Mouse (Mus musculus) MEL-GATA-1-ER (cell line): Measurements from ENCODE around the gene Parvb.
A peak's percentile ranks its signal among the peaks of the same experiment; 100 is the strongest.

ENCODE experiments used
- DNase-seq: peaks from one replicate; pipeline ENCODE4 v3.0.0-alpha.2; 2012; ENCODE audit warnings: low read depth; ENCODE audit errors: extremely low read depth

Parvb gene

GRCm38 (mm10) chr15:84231721-84232561 is at the start of gene Parvb:
Parvb (plus strand) TSS chr15:84232043.
- peak; percentile 44 for DNase-seq

GRCm38 (mm10) chr15:84183967-84184366 is 47.9 kb upstream of the Parvb start:
- no peak for DNase-seq

GRCm38 (mm10) chr15:84186196-84186595 is 45.6 kb upstream of the Parvb start:
- no peak for DNase-seq

GRCm38 (mm10) chr15:84188887-84189530 is 42.8 kb upstream of the Parvb start:
- no peak for DNase-seq

- DNase-seq = no peak
Observed at GRCm38 (mm10) chr15:84189881-84190280, 42.0 kb upstream of the Parvb start.

- DNase-seq = no peak
Observed at GRCm38 (mm10) chr15:84191724-84192057, 40.2 kb upstream of the Parvb start.

DNA sequence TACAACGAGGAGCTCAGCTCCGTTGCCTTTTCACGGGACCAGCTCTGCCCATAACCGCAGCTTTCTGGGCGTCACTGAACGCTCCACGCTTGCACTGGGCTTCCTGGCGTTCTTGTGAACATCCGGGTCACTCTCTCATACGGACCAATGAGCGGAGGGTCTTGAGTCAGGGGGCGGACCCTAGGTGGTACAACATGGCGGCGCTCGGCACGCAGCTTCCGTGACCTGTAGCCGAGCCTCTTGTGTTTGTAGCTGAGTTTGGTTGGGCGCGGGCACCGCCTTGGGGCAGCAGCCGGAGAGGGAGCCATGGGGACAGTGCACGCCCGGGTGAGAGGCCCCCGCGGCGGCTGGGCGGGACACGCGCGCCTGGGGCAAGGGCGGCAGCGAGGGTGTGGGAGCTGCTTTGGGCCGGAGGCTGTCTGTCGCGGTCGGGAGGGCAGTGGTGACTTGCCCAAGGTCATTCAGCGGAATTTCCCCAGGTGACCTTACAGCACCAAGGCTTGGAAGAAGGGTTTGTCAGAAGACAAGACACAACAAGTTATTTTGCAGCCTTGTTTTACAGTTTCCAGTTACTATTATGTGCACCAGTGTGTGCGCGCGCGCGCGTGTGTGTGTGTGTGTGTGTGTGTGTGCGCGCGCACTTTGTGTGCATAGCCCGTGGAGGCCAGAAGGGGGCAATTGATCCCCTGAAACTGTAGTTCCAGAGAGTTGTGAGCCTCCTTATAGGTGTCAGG is 39.6 kb upstream of the Parvb start, which contains the start of gene Samm50:
TSS of gene Samm50 (plus strand) at position 184 of the 734 bp plus-strand sequence.
- peak; percentile 93 for DNase-seq

GRCm38 (mm10) chr15:84196486-84197165 is 35.2 kb upstream of the Parvb start:
- DNase-seq = no peak

DNA sequence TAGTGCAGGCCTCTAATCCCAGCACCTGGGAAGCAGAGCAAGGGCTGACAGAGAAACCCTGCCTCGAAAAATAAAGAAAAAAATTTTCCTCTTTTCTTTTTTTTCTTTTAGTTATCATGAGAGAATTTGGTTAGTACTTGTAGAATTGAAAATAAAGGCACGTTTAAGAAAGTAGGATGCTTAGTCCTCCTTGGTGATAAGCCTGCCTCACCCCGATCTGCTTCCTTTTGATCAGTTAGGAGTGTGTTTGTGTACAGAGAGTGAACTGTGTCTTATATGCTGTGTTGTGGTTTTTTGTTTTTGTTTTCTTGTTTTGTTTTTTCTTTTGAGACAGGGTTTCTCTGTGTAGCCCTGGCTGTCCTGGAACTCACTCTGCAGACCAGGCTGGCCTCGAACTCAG is 24.5 kb upstream of the Parvb start:
- DNase-seq = no peak

- peak; percentile 88 for DNase-seq
Observed at GRCm38 (mm10) chr15:84209517-84210412, 22.1 kb upstream of the Parvb start.

DNA sequence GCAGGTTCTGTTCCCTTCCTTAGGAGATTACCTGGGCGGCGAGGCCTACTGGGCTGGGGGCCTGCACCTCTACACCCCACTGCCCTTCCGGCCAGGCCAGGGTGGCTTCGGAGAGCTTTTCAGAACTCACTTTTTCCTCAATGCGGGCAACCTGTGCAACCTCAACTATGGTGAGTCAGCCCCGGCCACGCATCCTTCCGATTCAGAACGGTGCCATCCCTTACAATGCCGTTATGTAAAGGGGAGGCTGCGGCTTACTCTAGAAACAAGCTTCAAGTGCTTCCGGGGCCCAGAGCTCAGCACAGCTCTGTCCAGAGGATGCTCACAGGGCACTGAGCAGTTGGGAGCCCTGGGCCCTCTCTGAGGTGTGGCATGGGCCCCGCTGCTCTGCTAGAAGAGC is 21.4 kb upstream of the Parvb start:
- no peak for DNase-seq

DNA sequence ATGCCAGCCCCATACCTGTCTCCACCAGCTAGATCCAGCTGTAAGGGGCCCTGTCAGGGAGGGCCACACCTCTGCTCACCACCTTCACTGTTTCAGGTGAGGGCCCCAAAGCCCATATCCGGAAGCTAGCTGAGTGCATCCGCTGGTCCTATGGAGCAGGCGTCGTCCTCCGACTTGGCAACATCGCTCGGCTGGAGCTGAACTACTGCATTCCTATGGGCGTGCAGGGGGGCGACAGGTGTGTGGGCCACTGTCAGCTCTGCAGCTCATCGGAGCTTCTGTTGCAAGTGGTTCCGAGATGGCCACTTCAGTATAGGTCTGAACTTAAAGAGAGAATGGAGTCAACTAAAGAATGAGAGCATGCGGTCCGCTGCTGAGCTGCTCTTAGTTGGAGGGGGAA is 20.9 kb upstream of the Parvb start:
- no peak for DNase-seq

GRCm38 (mm10) chr15:84211564-84211963 is 20.3 kb upstream of the Parvb start:
- DNase-seq = no peak

- peak; percentile 65 for DNase-seq
Observed at GRCm38 (mm10) chr15:84212031-84212755, 19.6 kb upstream of the Parvb start.

DNA sequence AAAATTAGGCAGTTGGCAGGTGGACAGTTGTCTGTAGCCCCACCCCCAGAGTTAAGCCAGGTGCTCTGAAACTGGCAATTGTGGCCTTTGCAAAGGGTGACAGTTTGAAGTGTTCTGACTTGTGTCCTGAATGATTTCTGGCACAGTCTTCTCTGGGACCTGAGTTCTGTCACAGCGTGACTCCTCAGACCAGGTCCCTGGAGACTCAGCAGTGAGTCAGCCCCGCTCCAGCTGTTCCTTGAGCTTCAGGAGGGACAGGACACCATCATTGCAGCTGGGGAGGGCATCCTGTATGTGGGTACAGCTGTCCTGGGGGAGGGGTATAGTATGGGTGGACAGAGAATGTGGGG is 19.1 kb upstream of the Parvb start:
- no peak for DNase-seq

DNA sequence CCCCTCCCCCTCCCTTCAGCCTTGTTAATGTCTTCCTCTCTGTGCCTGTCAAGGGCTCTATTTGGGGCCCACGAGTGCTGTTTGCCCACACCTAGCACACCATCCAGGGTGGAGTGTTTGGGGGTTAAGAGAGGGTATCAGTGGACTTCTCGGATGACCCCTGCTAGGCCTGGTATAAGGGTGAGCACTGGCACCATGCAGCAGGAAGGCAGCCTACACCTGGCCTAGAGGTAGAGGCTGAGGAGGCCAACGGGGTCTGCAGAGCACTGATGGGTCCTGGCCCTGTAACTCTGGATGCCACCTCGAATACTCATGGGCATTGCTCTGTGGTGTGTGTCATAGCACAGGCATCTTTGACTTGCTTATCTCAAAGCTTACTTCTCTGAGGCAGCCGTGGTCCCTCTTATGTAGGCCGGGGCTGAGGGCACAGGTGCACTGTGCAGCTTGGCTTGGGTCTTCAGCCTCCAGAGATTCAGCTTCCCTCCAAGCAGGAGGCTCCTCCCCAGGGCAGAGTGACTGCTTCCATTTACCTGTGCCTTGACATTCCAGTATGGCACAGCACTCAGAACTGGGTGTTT is 18.6 kb upstream of the Parvb start:
- no peak for DNase-seq

DNA sequence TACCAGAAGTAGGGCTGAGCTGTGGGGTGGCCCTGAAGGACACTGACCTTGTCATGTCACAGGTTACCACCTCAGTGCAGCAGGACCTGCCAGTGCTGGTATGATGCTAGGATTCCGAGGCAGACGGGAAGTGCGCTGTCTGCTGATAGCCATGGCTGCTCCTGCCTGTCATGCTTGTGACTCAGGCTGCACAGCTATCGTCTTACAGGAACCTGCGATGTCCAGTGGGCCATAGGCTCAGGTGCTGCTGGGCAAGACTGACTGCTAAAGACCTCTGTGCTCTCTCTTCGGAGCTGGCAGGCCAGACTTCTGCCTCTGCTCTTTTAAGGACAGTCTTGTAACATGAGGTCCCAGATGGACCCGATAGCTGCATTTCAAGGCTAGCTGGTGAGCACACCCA is 17.4 kb upstream of the Parvb start:
- no peak for DNase-seq

GRCm38 (mm10) chr15:84215273-84215672 is 16.6 kb upstream of the Parvb start:
- DNase-seq = no peak

- no peak for DNase-seq
Observed at GRCm38 (mm10) chr15:84216026-84216425, 15.8 kb upstream of the Parvb start.
